Mouse (Mus musculus) limb, embryonic 11.5 days (tissue): ENCODE data around the gene Cfap221. TPM values are rescaled to one million over a fixed set of nuclear protein-coding genes. Genes with fewer than 3 reads are reported as not detected.

Experiments used
- ATAC-seq: fragments of 200-750 bp; cut with Nextera tagmentation; 2 replicates; pipeline ENCODE4 v1.8.0; 2017; ENCODE audit warnings: low read depth; ENCODE audit not compliant: insufficient number of reproducible peaks, low FRiP score, low TSS enrichment
- DNase-seq: peaks from one replicate; pipeline ENCODE4 v3.0.0-alpha.2; 2015; ENCODE audit warnings: low spot score
- H3K27ac ChIP-seq: fragments of 300-500 bp; sonication (generic); replicated peaks from 2 replicates; pipeline ENCODE4 v1.5.1; 2014; ENCODE audit warnings: low read depth, mild to moderate bottlenecking, low read length
- H3K27me3 ChIP-seq: fragments of 300-500 bp; sonication (generic); 2 replicates; pipeline ENCODE4 v1.6.1; 2014; ENCODE audit warnings: mild to moderate bottlenecking, low read length, mixed read lengths; ENCODE audit not compliant: control insufficient read depth, insufficient read depth
- H3K36me3 ChIP-seq: fragments of 300-500 bp; sonication (generic); 2 replicates; pipeline ENCODE4 v1.6.1; 2014; ENCODE audit warnings: mild to moderate bottlenecking, low read length, moderate library complexity, mixed read lengths; ENCODE audit not compliant: control insufficient read depth, insufficient read depth
- H3K4me1 ChIP-seq: fragments of 300-500 bp; sonication (generic); 2 replicates; pipeline ENCODE4 v1.6.1; 2014; ENCODE audit warnings: low read length, mixed read lengths; ENCODE audit not compliant: control insufficient read depth, insufficient read depth
- H3K4me2 ChIP-seq: fragments of 300-500 bp; sonication (generic); 2 replicates; pipeline ENCODE4 v1.6.1; 2014; ENCODE audit warnings: low read depth, mild to moderate bottlenecking, moderate library complexity; ENCODE audit not compliant: severe bottlenecking
- H3K4me3 ChIP-seq: fragments of 300-500 bp; sonication (generic); 2 replicates; pipeline ENCODE4 v1.5.1; 2014; ENCODE audit warnings: low read depth, low read length
- H3K9ac ChIP-seq: fragments of 300-500 bp; sonication (generic); 2 replicates; pipeline ENCODE4 v1.6.1; 2014; ENCODE audit warnings: mild to moderate bottlenecking, low read length
- H3K9me3 ChIP-seq: fragments of 300-500 bp; sonication (generic); 2 replicates; pipeline ENCODE4 v1.6.1; 2016; ENCODE audit warnings: low read length; ENCODE audit not compliant: control insufficient read depth
- WGBS: fragments of 180-500 bp; shearing (Covaris S2); extraction: QIAGEN DNeasy Blood & Tissue Kit; methylation state at CpG from one replicate; pipeline ENCODE4 v1.1.7; 2014; 5-methylcytosine and 5-hydroxymethylcytosine counted together
- polyA plus RNA-seq: library from polyadenylated mRNA; unstranded; fragments of >200 nt; fragmentation: Nextera tagmentation; extraction: Ambion mirVana; gene quantifications from 2 replicates; pipeline ENCODE4 v1.2.1, GENCODE M21; 2014

Cfap221 gene
- polyA plus RNA-seq, 1 experiment from 2014 or later = not detected

- H3K27ac ChIP-seq = no peak overlapping the region
- H3K9me3 ChIP-seq = no peaks in the 10 kb centered on the region
- DNase-seq (no peak), ATAC-seq (no peak)
- no peaks in the 10 kb centered on the region for H3K4me1 ChIP-seq
- H3K36me3 ChIP-seq = no peaks in the 10 kb centered on the region
- no peaks in the 10 kb centered on the region for H3K27me3 ChIP-seq
- H3K9ac ChIP-seq = no peak overlapping the region
- no peak overlapping the region for H3K4me3 ChIP-seq
- H3K4me2 ChIP-seq = no peak overlapping the region
- 70% methylated on average over 7 of the region's 7 CpGs for WGBS
These were observed 110.7 kb downstream of the Cfap221 start for GRCm38 (mm10) chr1:119886320-119886719.

- 94% methylated on average over 3 of the region's 3 CpGs for WGBS
- no peak for ATAC-seq
These were observed 112.8 kb downstream of the Cfap221 start for GRCm38 (mm10) chr1:119884272-119884671.

GRCm38 (mm10) chr1:119878909-119879308 is 118.1 kb downstream of the Cfap221 start:
- Histone ChIP-seq H3K36me3 (no peaks in the 10 kb centered on the region), H3K9ac (no peak overlapping the region), H3K27me3 (no peaks in the 10 kb centered on the region), H3K4me3 (no peak overlapping the region), H3K27ac (no peak overlapping the region), H3K9me3 (no peaks in the 10 kb centered on the region), H3K4me2 (no peak overlapping the region), H3K4me1 (no peaks in the 10 kb centered on the region)
- no peak for DNase-seq
- no peak for ATAC-seq
- WGBS = 88% methylated on average over 7 of the region's 7 CpGs

More at GRCm38 (mm10) chr1:119884272-119884671, 112.8 kb downstream of the Cfap221 start:
- DNase-seq = no peak
- Histone ChIP-seq H3K27me3 (no peaks in the 10 kb centered on the region), H3K9ac (no peak overlapping the region), H3K9me3 (no peaks in the 10 kb centered on the region), H3K36me3 (no peaks in the 10 kb centered on the region), H3K27ac (no peak overlapping the region), H3K4me3 (no peak overlapping the region), H3K4me1 (no peaks in the 10 kb centered on the region), H3K4me2 (no peak overlapping the region)

- no peak overlapping the region for H3K4me2 ChIP-seq
- no peaks in the 10 kb centered on the region for H3K36me3 ChIP-seq
- DNase-seq = no peak
- no peaks in the 10 kb centered on the region for H3K9me3 ChIP-seq
- no peaks in the 10 kb centered on the region for H3K27me3 ChIP-seq
- H3K27ac ChIP-seq = no peak overlapping the region
- H3K4me1 ChIP-seq = no peaks in the 10 kb centered on the region
- H3K9ac ChIP-seq = no peak overlapping the region
- WGBS = 91% methylated on average over 4 of the region's 4 CpGs
- H3K4me3 ChIP-seq = no peak overlapping the region
- ATAC-seq = no peak
These were observed 119.6 kb downstream of the Cfap221 start for GRCm38 (mm10) chr1:119877469-119877868.

Other genes with a start within 250 kb of the Cfap221 start
- gene Ptpn4, start 159.6 kb downstream of the Cfap221 start, polyA plus RNA-seq = 4.1 and 6.9 TPM in 2 replicates
- 8.0 and 8.2 TPM in 2 replicates for gene Tmem177, start 84.0 kb downstream of the Cfap221 start, polyA plus RNA-seq
- not detected in 2 replicates for gene Sctr, start 9.7 kb upstream of the Cfap221 start, polyA plus RNA-seq
- gene Tmem37, start 76.8 kb upstream of the Cfap221 start, polyA plus RNA-seq = 2.5 and 3.0 TPM in 2 replicates
- gene Dbi, start 123.8 kb upstream of the Cfap221 start, polyA plus RNA-seq = 681 and 682 TPM in 2 replicates
- 17.9 TPM in 2 replicates for gene 3110009E18Rik, start 124.0 kb upstream of the Cfap221 start, polyA plus RNA-seq